23 mouse cellular contexts compared by ENCODE assay signal in genomic region chr1:191520194-191520593, GRCm38 (mm10). TPM values are rescaled to one million over a fixed set of nuclear protein-coding genes. Genes with fewer than 3 reads are reported as not detected.
DNase-seq lines count a peak whose midpoint lies in the region; ATAC-seq and TF ChIP-seq lines count a peak whose summit lies in the region.
"Had no signal": no experiment of that assay in that cellular context is flagged by ENCODE, and none has a peak within 500 bp of the region (broad histone marks: within the 10 kb centered on the region; RNA-seq: fewer than 3 reads in every experiment).

No protein-coding gene starts in this region.

- H3K4me1 ChIP-seq in heart, embryonic 14.5 days (ENCODE audit: control insufficient read depth in 2 of 2, insufficient read depth in 2 of 2, low read length in 2 of 2) = peaks cover 15 to 16% of the 10 kb centered on the region in 2 experiments
- peaks cover 16% of the 10 kb centered on the region for H3K4me1 ChIP-seq in liver, postnatal 0 days (ENCODE audit: insufficient read depth)
- peaks cover 13% of the 10 kb centered on the region for H3K4me1 ChIP-seq in liver, embryonic 11.5 days (replicated peaks; ENCODE audit: control insufficient read depth, insufficient read depth, low read length)
- H3K4me1 ChIP-seq: embryonic facial prominence, embryonic 12.5 days; midbrain, embryonic 10.5 days; neural tube, embryonic 12.5 days had no signal

- no peak; the same call in 1 of the 2 replicates for ATAC-seq in heart, embryonic 14.5 days (ENCODE audit: insufficient number of reproducible peaks, insufficient read depth, low FRiP score, low read depth)
- peak; percentile 37; the same call in 1 of the 2 replicates for ATAC-seq in liver, postnatal 0 days
- ATAC-seq in liver, embryonic 11.5 days (replicated peaks; ENCODE audit: low FRiP score) = no peak
- ATAC-seq: forebrain, embryonic 14.5 days; intestine, postnatal 0 days had no signal

- peak overlapping the region in 1 of 2 experiments; percentile 66; a peak in 1 of 4 replicates for H3K27ac ChIP-seq in heart, embryonic 14.5 days (replicated peaks in 1 of 2; ENCODE audit: control insufficient read depth in 1 of 2, insufficient read depth in 1 of 2, low read depth in 2 of 2, low read length in 2 of 2)
- H3K27ac ChIP-seq in liver, postnatal 0 days (ENCODE audit: low read depth) = no peak overlapping the region
- no peak overlapping the region for H3K27ac ChIP-seq in liver, embryonic 11.5 days (ENCODE audit: low read depth, low read length)
- H3K27ac ChIP-seq: embryonic facial prominence, embryonic 12.5 days; hindbrain, embryonic 14.5 days; midbrain, embryonic 10.5 days; neural tube, embryonic 12.5 days had no signal

- no peaks in the 10 kb centered on the region for H3K9me3 ChIP-seq in heart, embryonic 14.5 days (ENCODE audit: control insufficient read depth, low read length)
- H3K9me3 ChIP-seq in liver, postnatal 0 days (ENCODE audit: low read length) = no peaks in the 10 kb centered on the region
- H3K9me3 ChIP-seq in liver, embryonic 11.5 days (ENCODE audit: control insufficient read depth, low read length) = no peaks in the 10 kb centered on the region
- H3K9me3 ChIP-seq: embryonic facial prominence, embryonic 12.5 days; midbrain, embryonic 10.5 days; neural tube, embryonic 12.5 days had no signal

- 66% methylated on average over 7 of the region's 7 CpGs for WGBS in heart, embryonic 14.5 days
- WGBS in liver, postnatal 0 days (ENCODE audit: insufficient replicate concordance) = 46% methylated on average over 7 of the region's 7 CpGs
- whole genome bisulfite sequencing in liver, embryonic 11.5 days = 65% methylated on average over 7 of the region's 7 CpGs

- H3K36me3 ChIP-seq in heart, embryonic 14.5 days (ENCODE audit: control insufficient read depth, insufficient read depth, low read length) = no peaks in the 10 kb centered on the region
- H3K36me3 ChIP-seq in liver, postnatal 0 days (replicated peaks; ENCODE audit: insufficient read depth, low read length) = no peaks in the 10 kb centered on the region
- H3K36me3 ChIP-seq in liver, embryonic 11.5 days (ENCODE audit: control insufficient read depth, insufficient read depth, low read length) = no peaks in the 10 kb centered on the region
- H3K36me3 ChIP-seq: embryonic facial prominence, embryonic 12.5 days; midbrain, embryonic 10.5 days; neural tube, embryonic 12.5 days had no signal

- H3K27me3 ChIP-seq in heart, embryonic 14.5 days (ENCODE audit: control insufficient read depth, insufficient read depth, low read length) = no peaks in the 10 kb centered on the region
- H3K27me3 ChIP-seq in liver, postnatal 0 days (ENCODE audit: insufficient read depth, low read length) = no peaks in the 10 kb centered on the region
- H3K27me3 ChIP-seq in liver, embryonic 11.5 days (replicated peaks; ENCODE audit: control insufficient read depth, insufficient read depth, low read length) = no peaks in the 10 kb centered on the region
- H3K27me3 ChIP-seq: embryonic facial prominence, embryonic 12.5 days; neural tube, embryonic 12.5 days had no signal

- no peak overlapping the region for H3K9ac ChIP-seq in heart, embryonic 14.5 days (ENCODE audit: low read length)
- H3K9ac ChIP-seq in liver, postnatal 0 days (replicated peaks) = no peak overlapping the region
- no peak overlapping the region for H3K9ac ChIP-seq in liver, embryonic 11.5 days (ENCODE audit: low read depth, low read length)
- H3K9ac ChIP-seq: embryonic facial prominence, embryonic 12.5 days; hindbrain, embryonic 14.5 days; neural tube, embryonic 12.5 days had no signal

- TF ChIP-seq CTCF in liver, postnatal 0 days (IDR thresholded peaks at IDR 0.05; ENCODE audit: low read depth) = no peak

- H3K4me3 ChIP-seq in heart, embryonic 14.5 days (ENCODE audit: control insufficient read depth in 1 of 2, insufficient read depth in 1 of 2, low read depth in 1 of 2, low read length in 2 of 2) = no peak overlapping the region
- no peak overlapping the region for H3K4me3 ChIP-seq in liver, postnatal 0 days (ENCODE audit: low read depth, low read length)
- no peak overlapping the region for H3K4me3 ChIP-seq in liver, embryonic 11.5 days (ENCODE audit: low read depth, low read length)
- H3K4me3 ChIP-seq: embryonic facial prominence, embryonic 12.5 days; midbrain, embryonic 10.5 days; myocyte; neural tube, embryonic 12.5 days had no signal

- TF ChIP-seq EP300 in liver, postnatal 0 days (IDR thresholded peaks at IDR 0.05; ENCODE audit: low read depth) = no peak

- 0 out of 2 replicates have a peak overlapping the region, but pooled peaks have one; percentile 29 for H3K4me2 ChIP-seq in heart, embryonic 14.5 days (ENCODE audit: low read length)
- H3K4me2 ChIP-seq in liver, postnatal 0 days (ENCODE audit: low read depth, low read length) = no peak overlapping the region
- no peak overlapping the region for H3K4me2 ChIP-seq in liver, embryonic 11.5 days
- H3K4me2 ChIP-seq: embryonic facial prominence, embryonic 12.5 days; hindbrain, embryonic 14.5 days; neural tube, embryonic 12.5 days had no signal

- no peak for DNase-seq in heart, adult 11 months
- no peak for DNase-seq in liver, postnatal 0 days
- no peak for DNase-seq in liver, embryonic 11.5 days (ENCODE audit: low spot score)
- DNase-seq in thymus, postnatal 0 days (ENCODE audit: low spot score) = peak; percentile 78
- DNase-seq in thymus, postnatal 36 days = peak; percentile 61 to 75
- DNase-seq in B cell, adult 2 months = no peak
- DNase-seq: adrenal gland, postnatal 25 days; cerebellum, adult 11-12 months; cerebellum, adult 9-11 months; embryo, embryonic 11 days; gastrocnemius, postnatal 14 days; kidney, adult 9 months; kidney, postnatal 10 days; lung, adult 18-20 months; lung, postnatal 10 days had no signal

RNA-seq across cellular contexts. Expression of gene Dtl, which starts 55.1 kb away (rescaled TPM):
- polyA plus RNA-seq in heart, embryonic 14.5 days (2014; fragmentation: Nextera tagmentation; extraction: Ambion mirVana) = 27.2 and 30.4 TPM in 2 replicates
- 10.7 and 11.8 TPM in 2 replicates for polyA plus RNA-seq in liver, postnatal 0 days (2015; fragmentation: Nextera tagmentation; extraction: Ambion mirVana)
- 70.9 and 79.9 TPM in 2 replicates for polyA plus RNA-seq in liver, embryonic 11.5 days (2014; fragmentation: Nextera tagmentation; extraction: Ambion mirVana)
- polyA plus RNA-seq in thymus, postnatal 0 days (2015; fragmentation: Nextera tagmentation; extraction: Ambion mirVana) = 36.8 and 38.8 TPM in 2 replicates

RNA-seq across cellular contexts. Expression of gene Ints7, which starts 55.2 kb away (rescaled TPM):
- 36.4 and 38.2 TPM in 2 replicates for polyA plus RNA-seq in heart, embryonic 14.5 days (2014; fragmentation: Nextera tagmentation; extraction: Ambion mirVana)
- polyA plus RNA-seq in liver, postnatal 0 days (2015; fragmentation: Nextera tagmentation; extraction: Ambion mirVana) = 9.3 and 11.0 TPM in 2 replicates
- 54.1 and 57.6 TPM in 2 replicates for polyA plus RNA-seq in liver, embryonic 11.5 days (2014; fragmentation: Nextera tagmentation; extraction: Ambion mirVana)
- polyA plus RNA-seq in thymus, postnatal 0 days (2015; fragmentation: Nextera tagmentation; extraction: Ambion mirVana) = 43.6 and 45.2 TPM in 2 replicates

Comparison
In these comparisons a context has a peak if more than half of its experiments do, and no peak if none do; other contexts are left out.
1. DNase-seq: peak in thymus, postnatal 0 days (single experiment) and thymus, postnatal 36 days (2 of 2); none in heart, adult 11 months (single experiment), liver, postnatal 0 days (single experiment), liver, embryonic 11.5 days (single experiment) and B cell, adult 2 months (0 of 2).